Mouse (Mus musculus): ENCODE measurements around the gene Gm5134. TPM values are rescaled to one million over a fixed set of nuclear protein-coding genes. Genes with fewer than 3 reads are reported as not detected.

The Gm5134 gene
- total and polyA plus RNA-seq, 3 experiments, result not detected

- Histone ChIP-seq H3K27ac (ENCODE audit: control insufficient read depth, low read depth, low read length) (no peak overlapping the region), H3K9me3 (replicated peaks; ENCODE audit: insufficient read depth, low read length) (no peaks in the 10 kb centered on the region), H3K27me3 (ENCODE audit: control insufficient read depth in 1 of 2, insufficient read depth in 2 of 2, low read length in 2 of 2) (peaks cover 7 to 16% of the 10 kb centered on the region in 2 experiments), H3K9ac (ENCODE audit: control insufficient read depth, low read depth, low read length, poor library complexity, severe bottlenecking) (no peak overlapping the region), H3K4me1 (ENCODE audit: control insufficient read depth in 1 of 2, insufficient read depth in 2 of 2, low read length in 2 of 2) (no peaks in the 10 kb centered on the region), H3K36me3 (ENCODE audit: control insufficient read depth in 1 of 2, insufficient read depth in 2 of 2, low read length in 2 of 2) (no peaks in the 10 kb centered on the region), H3K79me2 (ENCODE audit: control insufficient read depth, insufficient read depth, low read length, poor library complexity) (no peaks in the 10 kb centered on the region), H3K4me3 (ENCODE audit: control insufficient read depth in 1 of 2, insufficient read depth in 1 of 2, low read depth in 2 of 2, low read length in 2 of 2) (no peak overlapping the region)
- TF ChIP-seq ZNF384 (IDR thresholded peaks at IDR 0.05; ENCODE audit: low read depth, low read length) (no peak), BHLHE40 (IDR thresholded peaks at IDR 0.05; ENCODE audit: borderline replicate concordance, low read depth, low read length) (no peak), MAFK (IDR thresholded peaks at IDR 0.05; ENCODE audit: borderline replicate concordance, low read depth, low read length) (no peak), EP300 (IDR thresholded peaks at IDR 0.05; ENCODE audit: low read depth in 1 of 2, low read length in 2 of 2) (no peak), GATA1 (IDR thresholded peaks at IDR 0.05; ENCODE audit: low read depth, low read length) (no peak), NRF1 (IDR thresholded peaks at IDR 0.05; ENCODE audit: insufficient read depth, low read depth, low read length, poor library complexity, severe bottlenecking) (no peak)
- no peak for DNase-seq (ENCODE audit: low read depth, low spot score)
These were observed 42.0 kb downstream of the Gm5134 start for GRCm38 (mm10) chr10:75996315-75996714.

DNA sequence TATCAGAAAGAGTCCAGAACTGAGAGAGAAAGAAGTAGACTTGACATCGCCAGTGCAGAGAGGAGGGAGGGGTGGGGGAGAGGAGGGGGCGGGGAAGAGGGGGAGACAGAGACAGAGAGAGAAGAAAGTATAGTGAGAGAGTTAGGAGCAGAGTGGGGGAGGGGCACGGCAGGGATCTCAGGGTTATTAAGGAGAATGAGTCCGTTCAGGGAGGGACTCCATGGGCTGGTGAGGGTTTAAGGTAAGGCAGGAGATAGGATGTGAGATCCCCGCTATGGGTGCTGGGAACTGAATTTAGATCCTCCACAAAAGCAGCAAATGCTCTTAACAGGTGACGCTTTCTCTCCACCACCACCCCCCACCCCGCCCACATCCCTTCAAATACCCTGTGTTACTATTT, 46.8 kb downstream of the Gm5134 start:
- no peaks in the 10 kb centered on the region for H3K4me1 ChIP-seq (ENCODE audit: control insufficient read depth in 1 of 2, insufficient read depth in 2 of 2, low read length in 2 of 2)
- no peak overlapping the region for H3K4me3 ChIP-seq (ENCODE audit: control insufficient read depth in 1 of 2, insufficient read depth in 1 of 2, low read depth in 2 of 2, low read length in 2 of 2)

GRCm38 (mm10) chr10:76002101-76002521, 47.8 kb downstream of the Gm5134 start:
- H3K4me1 ChIP-seq (ENCODE audit: control insufficient read depth in 1 of 2, insufficient read depth in 2 of 2, low read length in 2 of 2), result no peaks in the 10 kb centered on the region
- TF ChIP-seq POLR2AphosphoS2 (IDR thresholded peaks at IDR 0.05; ENCODE audit: low read length), result no peak
- no peak for TF ChIP-seq KAT2A (conservative IDR thresholded peaks at IDR 0.05; ENCODE audit: low read depth, low read length)
- no peak for TF ChIP-seq SMC3 (IDR thresholded peaks at IDR 0.05; ENCODE audit: low read depth, low read length)
- TF ChIP-seq ZKSCAN1 (IDR thresholded peaks at IDR 0.05; ENCODE audit: low read depth, low read length), result no peak
- TF ChIP-seq NRF1 (IDR thresholded peaks at IDR 0.05; ENCODE audit: insufficient read depth, low read depth, low read length, poor library complexity, severe bottlenecking), result no peak
- no peak for TF ChIP-seq MYB (IDR thresholded peaks at IDR 0.05; ENCODE audit: low read depth, low read length)
- peaks cover 3 to 4% of the 10 kb centered on the region in 2 experiments for H3K27me3 ChIP-seq (ENCODE audit: control insufficient read depth in 1 of 2, insufficient read depth in 2 of 2, low read length in 2 of 2)
- H3K79me2 ChIP-seq (ENCODE audit: control insufficient read depth, insufficient read depth, low read length, poor library complexity), result no peaks in the 10 kb centered on the region
- H3K27ac ChIP-seq (ENCODE audit: control insufficient read depth, low read depth, low read length), result no peak overlapping the region
- H3K9me3 ChIP-seq (replicated peaks; ENCODE audit: insufficient read depth, low read length), result no peaks in the 10 kb centered on the region
- H3K36me3 ChIP-seq (ENCODE audit: control insufficient read depth in 1 of 2, insufficient read depth in 2 of 2, low read length in 2 of 2), result no peaks in the 10 kb centered on the region
- H3K4me3 ChIP-seq (ENCODE audit: control insufficient read depth in 1 of 2, insufficient read depth in 1 of 2, low read depth in 2 of 2, low read length in 2 of 2), result no peak overlapping the region
- H3K9ac ChIP-seq (ENCODE audit: control insufficient read depth, low read depth, low read length, poor library complexity, severe bottlenecking), result no peak overlapping the region
- DNase-seq (ENCODE audit: low read depth, low spot score), result no peak

More for the DNA sequence above, 46.8 kb downstream of the Gm5134 start:
- H3K36me3 ChIP-seq (ENCODE audit: control insufficient read depth in 1 of 2, insufficient read depth in 2 of 2, low read length in 2 of 2), result no peaks in the 10 kb centered on the region
- peaks cover 6 to 7% of the 10 kb centered on the region in 2 experiments for H3K27me3 ChIP-seq (ENCODE audit: control insufficient read depth in 1 of 2, insufficient read depth in 2 of 2, low read length in 2 of 2)
- no peaks in the 10 kb centered on the region for H3K79me2 ChIP-seq (ENCODE audit: control insufficient read depth, insufficient read depth, low read length, poor library complexity)
- H3K9me3 ChIP-seq (replicated peaks; ENCODE audit: insufficient read depth, low read length), result no peaks in the 10 kb centered on the region
- H3K9ac ChIP-seq (ENCODE audit: control insufficient read depth, low read depth, low read length, poor library complexity, severe bottlenecking), result no peak overlapping the region
- DNase-seq (ENCODE audit: low read depth, low spot score), result no peak
- TF ChIP-seq SIN3A (IDR thresholded peaks at IDR 0.05; ENCODE audit: low read length), result no peak
- no peak overlapping the region for H3K27ac ChIP-seq (ENCODE audit: control insufficient read depth, low read depth, low read length)
